Mouse (Mus musculus): Measurements from ENCODE around the gene Pik3c2b.

Pik3c2b gene

DNA sequence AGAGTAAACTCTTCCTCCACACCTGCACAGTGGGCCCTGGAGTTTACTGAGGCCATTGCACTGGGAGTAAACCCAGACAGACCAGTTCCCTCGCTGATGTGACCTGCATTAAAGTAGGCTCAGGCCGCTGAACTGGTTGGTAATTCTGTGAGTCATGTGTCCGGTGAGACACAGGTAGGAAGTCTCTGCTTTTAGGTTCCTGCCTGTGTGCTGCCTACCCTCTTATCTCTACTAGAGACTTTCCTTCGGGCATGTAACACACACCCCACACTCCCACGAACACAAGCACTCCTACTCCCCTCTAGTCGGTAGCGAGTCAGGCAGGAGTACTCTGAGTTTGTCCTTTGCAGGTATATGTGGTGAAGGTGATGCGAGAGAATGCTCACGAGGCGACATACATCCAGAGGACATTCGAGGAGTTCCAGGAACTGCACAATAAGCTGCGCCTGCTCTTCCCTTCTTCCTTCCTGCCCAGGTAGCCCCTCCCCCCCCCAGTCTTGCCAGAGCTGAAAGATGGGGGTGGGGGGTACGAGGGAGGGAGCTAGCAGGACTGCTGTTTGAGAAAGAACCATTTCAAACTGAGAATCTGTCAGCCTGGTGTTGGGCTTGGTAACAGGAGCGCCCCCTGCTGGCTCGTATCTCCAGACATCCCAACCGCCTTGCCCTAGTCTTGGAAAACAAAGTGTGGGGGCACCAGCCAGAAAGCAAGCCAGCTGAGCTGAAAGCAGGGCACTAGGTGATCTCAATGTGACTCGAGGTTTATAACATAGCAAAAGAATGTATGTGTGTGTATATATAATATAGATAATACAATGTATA is 55.7 kb downstream of the Pik3c2b start:
- DNase-seq (ENCODE audit: low spot score) = no peak

DNA sequence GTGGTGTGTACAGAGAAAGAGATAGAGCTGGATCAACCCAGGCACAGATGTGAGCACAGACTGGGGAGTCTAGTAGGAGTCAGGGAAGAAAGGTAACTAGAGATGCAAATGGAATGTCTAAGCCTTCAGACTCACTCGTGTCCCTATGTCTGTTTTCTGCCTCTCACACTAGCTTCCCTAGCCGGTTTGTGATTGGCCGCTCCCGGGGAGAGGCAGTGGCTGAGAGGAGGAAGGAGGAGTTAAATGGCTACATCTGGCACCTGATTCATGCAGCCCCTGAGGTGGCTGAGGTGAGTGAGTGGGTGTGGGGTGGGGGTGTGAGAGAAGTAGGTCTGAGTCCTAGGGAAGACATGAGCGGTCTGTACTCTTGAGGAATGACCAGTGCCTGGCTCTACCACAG is 56.6 kb downstream of the Pik3c2b start:
- no peak for DNase-seq (ENCODE audit: low spot score)

DNA sequence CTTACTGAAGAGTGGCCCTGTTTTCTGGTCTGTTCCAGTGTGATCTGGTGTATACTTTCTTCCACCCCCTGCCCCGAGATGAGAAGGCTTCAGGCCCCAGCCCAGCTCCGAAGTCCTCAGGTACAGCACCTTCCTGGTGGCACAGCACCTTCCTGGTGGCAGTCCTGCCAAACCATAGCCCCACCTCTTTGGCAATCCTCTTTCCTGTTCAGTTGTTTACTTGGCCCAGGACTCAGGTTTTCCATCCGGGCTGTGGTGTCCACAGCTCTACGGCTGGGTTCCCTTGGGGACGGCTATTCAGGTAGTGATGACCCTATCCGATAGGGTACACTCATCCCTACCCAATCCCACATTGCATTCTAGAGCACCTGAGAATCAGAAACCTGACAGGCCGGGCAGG is 57.8 kb downstream of the Pik3c2b start:
- no peak for DNase-seq (ENCODE audit: low spot score)

DNA sequence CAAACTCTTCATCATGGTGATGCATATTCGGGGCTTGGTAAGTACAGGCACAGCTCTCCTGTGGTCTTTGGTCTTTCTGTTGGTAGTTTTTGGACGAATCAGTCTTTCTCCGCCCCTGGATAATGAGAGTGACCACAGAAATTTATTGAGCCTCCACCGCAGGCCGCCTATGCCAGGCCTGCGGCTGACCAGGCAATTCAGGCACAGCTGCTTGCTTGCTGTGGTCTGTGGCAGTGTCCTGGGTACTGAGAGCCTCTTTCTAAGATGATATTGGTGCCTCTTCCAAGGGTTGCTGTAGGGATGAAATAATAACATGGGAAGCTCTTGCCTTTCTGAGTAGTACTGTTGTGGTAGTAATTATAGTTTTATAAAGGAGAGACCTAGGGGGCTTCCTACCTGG is 58.4 kb downstream of the Pik3c2b start:
- DNase-seq (ENCODE audit: low spot score) = no peak

DNA sequence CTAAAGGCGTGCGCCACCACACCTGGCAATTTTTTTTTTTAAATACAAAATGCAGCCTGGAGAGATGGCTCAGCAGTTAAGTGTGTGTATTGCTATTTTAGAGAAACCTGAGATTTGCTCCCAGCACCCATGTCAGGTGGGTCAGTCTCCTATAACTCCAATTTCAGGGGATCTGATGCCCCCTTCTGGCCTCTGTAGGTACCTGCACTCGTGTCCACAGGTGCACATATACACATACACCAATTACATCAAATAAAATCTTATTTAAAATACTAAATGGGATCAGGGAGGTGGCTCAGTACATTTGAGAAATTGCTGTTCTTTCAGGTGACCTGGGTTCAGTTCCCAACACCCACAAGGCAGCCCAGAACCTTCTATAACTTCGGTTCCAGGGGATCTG is 70.6 kb downstream of the Pik3c2b start:
- DNase-seq (ENCODE audit: low spot score) = no peak

DNA sequence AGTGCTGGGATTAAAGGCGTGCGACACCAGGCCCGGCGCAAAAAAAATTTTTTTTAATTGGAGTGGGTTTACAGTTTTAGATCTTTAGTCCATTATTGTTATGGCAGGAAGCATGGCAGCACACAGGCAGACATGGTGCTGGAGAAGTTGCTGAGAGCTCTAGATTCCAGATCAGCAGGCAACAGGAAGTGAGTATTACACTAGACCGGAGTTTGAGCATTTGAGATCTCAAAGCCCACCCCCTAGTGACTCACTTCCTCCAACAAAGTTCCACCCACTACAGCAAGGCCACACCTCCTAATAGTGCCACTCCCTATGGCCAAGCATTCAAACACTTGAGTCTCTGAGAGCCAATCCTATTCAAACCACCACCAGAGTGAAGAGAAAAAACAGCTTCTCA is 72.7 kb downstream of the Pik3c2b start:
- DNase-seq (ENCODE audit: low spot score) = no peak

DNA sequence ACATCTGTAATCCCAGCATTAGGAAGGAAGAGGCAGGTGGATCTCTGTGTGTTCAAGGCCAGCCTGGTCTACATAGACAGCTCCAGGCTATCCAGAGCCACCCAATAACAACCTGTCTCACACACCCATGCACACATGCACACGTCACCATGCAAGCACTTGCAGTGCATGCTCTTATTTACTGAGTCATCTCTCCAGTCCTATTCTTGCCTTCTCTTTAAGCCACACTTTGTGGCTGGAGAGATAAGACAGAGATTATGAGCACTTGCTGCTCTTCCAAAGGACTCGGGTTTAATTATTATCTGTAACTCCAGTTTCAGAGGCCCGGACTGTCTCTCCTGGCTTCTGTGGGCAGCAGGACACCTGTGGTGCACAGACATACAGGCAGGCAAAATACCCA is 73.4 kb downstream of the Pik3c2b start:
- no peak for DNase-seq (ENCODE audit: low spot score)

DNA sequence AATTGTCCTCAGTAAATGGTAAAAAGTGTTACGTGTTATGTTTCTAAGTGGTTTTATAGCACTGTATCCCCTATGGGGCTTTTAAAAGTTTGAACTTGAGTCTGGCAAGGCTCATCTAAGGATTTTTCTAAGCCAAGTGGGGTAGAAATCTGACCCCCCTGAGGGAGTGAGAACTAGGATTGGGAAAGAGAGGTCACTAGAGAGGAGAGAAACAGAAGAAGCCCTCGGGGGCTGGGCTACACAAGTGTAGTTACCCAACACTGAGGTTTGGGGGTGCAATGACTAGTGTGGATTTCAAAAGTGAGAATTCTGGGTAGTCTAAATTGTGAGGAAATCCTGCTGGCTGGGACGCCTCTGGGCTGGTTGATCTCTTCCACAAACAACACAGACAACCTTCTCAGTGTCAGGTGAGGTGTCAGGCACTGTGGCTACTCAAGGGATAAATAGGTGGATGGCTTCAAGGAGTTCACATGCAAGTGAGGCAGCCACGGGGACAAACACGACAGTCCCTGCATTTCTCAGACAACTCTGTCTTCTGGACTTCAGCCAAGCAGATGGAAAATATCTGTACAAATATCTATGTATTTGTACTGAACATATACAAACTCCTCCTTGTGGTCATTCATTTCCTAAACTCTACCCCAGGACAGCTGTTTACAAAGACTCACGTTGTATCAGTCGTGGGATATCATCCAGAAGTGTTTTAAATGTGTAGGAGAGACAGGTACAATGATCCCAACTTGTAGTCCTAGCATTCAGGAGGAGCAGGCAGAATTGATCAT is 74.7 kb downstream of the Pik3c2b start:
- no peak for DNase-seq (ENCODE audit: low spot score)

DNA sequence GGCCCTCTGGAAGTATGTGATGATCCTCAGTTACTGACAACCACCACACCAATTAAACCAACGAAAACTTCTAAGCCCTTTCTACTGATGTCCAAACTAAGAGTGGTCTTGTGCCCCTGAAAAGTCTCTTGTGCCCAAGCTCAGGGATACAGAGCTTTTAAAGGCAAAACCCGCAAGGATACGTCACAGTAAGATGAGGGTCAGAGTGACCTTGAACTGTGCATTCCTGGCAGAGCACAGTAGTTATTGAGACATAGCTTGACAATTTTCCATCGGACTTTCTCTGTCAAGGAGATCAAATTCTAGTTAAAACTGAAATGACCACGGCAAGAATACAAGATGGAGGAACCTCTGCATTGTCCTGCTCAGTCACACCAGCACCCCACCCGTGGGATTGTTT is 75.8 kb downstream of the Pik3c2b start:
- no peak for DNase-seq (ENCODE audit: low spot score)

DNA sequence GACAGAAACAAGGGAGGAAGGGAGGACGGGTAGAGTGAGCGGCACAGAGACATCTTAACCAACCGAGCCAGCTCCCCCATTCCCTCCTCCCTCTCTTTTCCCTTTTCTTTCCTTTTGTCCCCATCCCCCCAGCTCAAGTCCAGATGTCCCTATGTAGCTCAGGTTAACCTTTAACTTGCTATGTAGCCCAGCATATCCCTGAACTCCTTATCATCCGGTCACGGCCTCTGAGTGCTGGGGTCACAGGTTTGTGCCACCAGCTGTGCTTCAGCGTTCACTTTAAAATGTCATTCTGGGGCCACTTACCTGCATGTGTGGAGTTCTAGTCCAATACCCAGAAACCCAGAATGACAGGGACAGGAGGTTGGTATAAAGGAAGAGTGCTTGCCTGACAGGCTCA is 78.7 kb downstream of the Pik3c2b start:
- no peak for DNase-seq (ENCODE audit: low spot score)

DNA sequence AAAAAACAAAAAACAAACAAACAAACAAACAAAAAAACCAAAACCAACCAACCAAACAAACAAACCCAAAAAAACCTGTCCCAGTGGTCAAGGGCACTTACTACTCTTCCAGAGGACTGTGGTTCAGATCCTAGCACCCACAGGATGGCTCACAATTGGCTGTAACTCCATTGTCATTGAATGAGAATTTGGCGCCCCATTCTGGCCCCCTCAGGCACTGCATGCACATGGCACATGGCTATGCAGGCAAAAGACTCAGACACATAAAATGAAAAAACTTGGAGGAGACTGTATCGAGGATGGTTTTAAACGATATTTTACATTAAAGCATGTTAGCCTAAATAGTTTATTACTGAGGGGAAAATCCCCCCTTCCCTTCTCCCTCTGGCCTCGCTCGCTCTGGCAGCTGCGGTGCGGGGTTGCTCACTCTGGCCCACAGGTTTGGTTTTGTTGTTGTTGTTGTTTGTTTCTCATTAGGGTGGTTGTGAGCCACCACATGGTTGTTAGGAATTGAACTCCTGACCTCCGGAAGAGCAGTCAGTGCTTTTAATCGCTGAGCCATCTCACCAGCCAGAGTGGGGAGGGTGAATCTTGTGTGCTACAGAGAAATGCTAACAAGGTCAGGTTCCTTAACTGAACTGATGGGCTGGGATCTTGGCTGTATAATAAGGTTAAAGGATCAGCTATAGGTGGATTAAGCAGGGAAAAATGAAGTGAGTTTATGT is 80.3 kb downstream of the Pik3c2b start:
- no peak for DNase-seq (ENCODE audit: low spot score)

DNA sequence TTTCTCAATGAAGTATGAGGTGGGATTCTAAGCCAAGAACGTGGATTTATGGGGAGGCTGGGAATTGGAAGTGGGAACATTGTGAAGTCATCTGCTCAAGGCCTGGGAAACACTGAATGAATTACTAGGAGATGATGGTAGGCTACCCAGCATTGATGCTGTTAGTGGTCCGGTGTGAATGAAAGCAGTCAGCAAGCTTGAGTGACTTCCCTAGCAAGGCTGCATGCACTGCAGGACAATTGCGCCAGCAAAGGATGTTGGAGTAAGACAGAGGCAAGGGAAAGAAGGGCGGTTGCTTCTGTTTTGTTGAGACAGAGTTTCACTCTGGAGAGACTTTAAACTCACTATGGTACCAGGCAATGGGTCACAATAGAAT is 80.9 kb downstream of the Pik3c2b start:
- no peak for DNase-seq (ENCODE audit: low spot score)

DNA sequence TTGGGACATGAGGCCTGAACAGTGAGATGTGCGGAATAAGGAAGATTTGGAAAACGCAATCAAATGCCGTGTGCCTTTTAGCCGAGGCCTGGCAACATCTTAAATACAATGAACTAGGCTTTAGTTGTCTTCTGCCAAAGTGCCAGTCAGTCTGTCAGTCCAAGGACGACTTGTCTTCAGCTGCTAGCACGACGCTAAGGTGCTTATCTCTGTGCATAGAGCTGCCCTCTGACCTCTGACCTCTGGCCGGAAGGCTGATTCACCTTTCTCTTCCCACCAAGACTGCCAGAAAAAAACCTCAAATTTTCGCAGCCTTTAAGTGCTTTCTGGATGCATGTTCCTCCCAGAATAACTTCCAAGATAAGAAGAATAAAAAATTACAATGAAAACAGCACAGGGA is 81.9 kb downstream of the Pik3c2b start:
- no peak for DNase-seq (ENCODE audit: low spot score)

DNA sequence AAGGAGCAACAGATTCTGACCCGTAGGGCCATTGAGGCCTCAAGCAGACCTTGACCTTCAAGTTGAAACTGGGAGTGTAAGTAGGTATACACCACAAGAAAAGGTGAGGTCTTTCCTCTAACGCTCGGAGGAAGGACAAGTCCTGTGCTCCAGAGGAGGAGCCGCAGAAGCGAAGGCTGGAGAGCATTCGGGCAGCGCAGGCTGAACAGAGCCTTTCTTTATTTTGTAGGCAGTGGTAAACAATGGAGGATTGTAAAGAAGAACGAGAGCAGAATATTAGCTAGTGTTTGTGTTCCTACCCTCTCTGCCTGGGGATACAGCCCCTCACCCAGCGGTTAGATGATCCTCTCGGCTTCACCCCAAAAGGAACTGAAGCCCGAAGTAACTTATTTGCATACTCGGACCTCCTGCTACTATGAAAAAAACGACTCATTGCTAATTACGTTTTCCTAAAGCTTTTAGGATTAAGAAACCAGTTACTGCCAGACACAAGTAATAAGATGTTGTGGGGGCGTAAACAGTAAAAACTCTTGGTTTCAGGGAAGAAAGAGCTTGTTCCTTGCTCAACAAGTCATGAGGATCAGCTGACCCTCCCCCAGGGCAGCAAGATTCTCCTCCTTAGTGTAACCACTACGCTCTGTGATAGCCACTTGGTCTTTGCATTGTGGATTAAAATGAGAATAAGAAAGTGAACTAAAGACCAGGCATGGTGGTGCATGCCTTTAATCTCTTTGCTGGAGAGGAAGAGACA is 84.2 kb downstream of the Pik3c2b start:
- no peak for DNase-seq (ENCODE audit: low spot score)

DNA sequence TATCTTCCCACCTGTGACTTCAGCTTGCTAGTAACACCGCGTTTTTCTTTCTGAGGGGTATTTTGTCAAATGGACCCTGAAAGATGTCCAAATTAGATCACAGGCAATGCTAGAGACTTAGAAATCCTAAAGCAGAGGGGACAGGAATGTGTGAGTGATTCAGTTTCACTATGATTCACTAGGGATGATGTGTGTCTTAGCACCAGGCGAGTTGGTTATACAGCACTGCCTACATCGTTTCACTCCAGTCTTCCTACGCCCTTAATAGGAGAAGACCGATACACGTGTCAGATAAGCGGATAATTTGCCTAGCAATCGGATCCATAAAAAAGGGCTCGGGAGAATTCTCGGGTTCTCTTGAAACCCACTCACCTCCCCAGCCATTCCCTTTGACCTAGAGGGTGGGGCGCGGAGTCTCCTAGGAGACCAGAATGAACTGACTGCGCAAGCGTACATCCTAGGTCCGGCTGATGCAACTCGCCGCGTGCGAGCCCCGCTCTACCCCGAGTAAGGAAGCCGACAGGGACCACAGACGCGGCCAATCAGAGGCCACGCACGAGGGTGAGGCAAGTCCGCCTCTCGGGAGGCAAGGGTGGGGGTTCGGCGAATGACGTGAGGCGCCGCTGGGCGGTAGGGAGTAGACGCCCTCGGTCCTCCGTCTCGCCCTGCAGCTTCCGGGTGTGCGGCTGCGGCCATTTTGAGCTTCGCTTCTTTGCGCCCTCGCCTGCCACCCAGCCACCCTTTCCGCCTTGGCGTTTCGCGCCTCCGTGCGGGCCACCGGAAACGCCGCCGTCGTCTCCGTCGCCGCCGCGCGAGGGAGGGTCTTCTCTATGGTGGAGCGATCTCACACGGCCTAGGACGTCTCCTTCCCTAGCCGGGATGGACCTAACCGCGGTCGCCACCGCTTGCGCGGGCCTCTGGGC is 85.4 kb downstream of the Pik3c2b start, which contains the start of gene Ppp1r15b:
Gene Ppp1r15b (plus strand): TSS at position 506 of the 923 bp plus-strand sequence.
- peak; percentile 100 for DNase-seq (ENCODE audit: low spot score)

DNA sequence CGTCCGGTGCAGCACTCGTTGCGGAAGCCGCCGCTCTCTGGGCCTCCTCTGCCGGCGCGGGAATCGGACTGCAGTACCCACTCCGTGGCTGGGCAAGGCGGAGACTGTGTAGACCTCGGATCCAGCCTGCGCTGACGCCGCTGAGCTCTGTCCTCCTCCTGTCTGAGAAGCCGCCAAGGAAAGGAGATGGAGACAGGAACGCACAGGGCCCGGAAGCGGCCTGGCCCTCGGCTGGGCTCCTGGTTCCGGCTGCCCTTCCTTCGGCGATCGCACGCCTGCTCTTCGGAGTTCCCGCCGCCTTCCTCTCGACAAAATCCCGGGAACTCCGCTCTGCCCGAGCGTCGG is 86.1 kb downstream of the Pik3c2b start:
- DNase-seq (ENCODE audit: low spot score) = no peak

DNA sequence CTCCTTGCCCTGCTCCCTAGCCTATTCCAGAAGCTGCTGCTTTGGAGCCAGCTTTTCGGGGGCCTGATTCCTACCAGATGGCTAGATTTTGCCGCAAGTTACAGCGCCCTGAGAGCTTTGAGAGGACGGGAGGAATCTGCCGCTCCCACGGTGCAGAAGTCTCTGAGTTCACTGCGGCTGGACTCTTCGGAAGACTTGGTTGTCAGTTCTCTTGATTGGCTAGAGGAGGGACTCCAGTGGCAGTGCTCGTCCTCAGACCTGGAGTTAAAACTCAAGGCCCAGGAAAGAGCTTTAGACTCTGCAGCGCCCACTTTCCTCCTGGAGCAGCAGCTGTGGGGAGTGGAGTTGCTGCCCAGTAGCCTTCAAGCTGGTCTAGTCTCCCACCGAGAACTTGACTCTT is 86.5 kb downstream of the Pik3c2b start:
- no peak for DNase-seq (ENCODE audit: low spot score)

DNA sequence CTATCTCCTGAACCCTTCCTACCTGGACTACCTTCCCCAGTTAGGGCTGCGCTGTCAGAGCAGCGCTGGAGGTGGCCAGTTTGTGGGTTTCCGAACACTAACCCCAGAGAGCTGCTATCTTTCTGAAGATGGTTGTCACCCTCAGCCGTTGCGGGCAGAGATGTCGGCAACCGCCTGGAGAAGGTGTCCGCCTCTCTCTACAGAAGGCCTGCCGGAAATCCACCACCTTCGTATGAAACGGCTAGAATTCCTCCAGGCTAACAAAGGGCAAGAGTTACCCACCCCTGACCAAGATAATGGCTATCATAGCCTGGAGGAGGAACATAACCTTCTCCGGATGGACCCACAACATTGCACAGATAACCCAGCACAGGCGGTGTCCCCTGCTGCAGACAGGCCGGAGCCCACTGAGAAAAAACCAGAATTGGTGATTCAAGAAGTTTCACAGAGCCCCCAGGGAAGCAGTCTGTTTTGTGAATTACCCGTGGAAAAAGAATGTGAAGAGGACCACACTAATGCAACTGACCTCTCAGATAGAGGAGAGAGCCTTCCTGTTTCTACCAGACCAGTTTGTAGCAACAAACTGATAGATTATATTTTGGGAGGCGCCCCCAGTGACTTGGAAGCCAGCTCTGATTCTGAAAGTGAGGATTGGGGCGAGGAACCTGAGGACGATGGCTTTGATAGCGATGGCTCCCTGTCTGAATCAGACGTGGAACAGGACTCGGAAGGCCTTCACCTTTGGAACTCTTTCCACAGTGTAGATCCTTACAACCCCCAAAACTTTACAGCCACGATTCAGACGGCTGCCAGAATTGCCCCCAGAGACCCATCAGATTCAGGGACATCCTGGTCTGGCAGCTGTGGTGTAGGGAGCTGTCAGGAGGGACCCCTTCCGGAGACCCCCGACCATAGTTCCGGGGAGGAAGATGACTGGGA is 87.2 kb downstream of the Pik3c2b start:
- no peak for DNase-seq (ENCODE audit: low spot score)

DNA sequence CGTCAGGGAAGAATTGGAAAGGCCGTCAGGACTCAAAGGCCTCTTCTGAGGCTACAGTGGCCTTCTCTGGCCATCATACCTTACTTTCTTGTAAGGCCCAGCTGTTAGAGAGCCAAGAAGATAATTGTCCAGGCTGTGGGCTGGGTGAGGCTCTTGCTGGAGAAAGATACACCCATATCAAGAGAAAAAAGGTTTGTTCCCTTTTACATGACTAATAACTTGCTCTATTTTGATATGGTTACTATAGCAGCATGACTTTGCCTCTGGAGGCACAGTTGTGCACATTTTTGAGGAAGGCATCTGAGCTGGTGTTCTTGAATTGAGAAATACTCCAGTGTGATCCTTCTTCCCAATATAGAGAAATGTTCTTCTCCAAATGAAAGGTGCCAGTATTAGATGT is 88.0 kb downstream of the Pik3c2b start:
- DNase-seq (ENCODE audit: low spot score) = no peak

DNA sequence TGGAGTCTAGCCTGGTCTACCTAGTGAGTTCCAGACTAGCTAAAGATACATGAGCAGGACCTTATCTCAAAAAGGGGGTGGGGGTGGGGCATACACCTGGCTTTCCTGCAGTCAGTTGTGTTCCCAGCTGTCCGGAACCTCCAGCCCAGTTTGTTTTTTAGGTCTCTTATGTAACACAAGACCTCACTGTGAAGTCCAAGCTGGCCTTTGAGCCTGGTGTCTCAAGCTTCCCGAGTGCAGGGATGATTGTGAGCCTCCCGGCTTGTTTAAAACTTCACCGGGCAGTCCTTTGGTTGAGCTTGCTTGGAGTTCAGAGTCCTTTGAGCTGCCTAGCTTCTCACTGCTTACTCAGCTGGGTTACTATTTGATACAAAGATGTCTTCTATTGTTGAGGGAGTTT is 88.6 kb downstream of the Pik3c2b start:
- no peak for DNase-seq (ENCODE audit: low spot score)

Measured in ovary, adult 18-20 months (tissue).